Mouse (Mus musculus) embryonic facial prominence, embryonic 14.5 days (tissue): Measurements from ENCODE around the gene Tmem214. TPM values are rescaled to one million over a fixed set of nuclear protein-coding genes. Genes with fewer than 3 reads are reported as not detected.
A peak's percentile ranks its signal among the peaks of the same experiment; 100 is the strongest.

Experiments used
- ATAC-seq: fragments of 200-750 bp; cut with Nextera tagmentation; 2 replicates; pipeline ENCODE4 v1.8.0; 2017; ENCODE audit warnings: low read depth, moderate number of reproducible peaks, moderate TSS enrichment
- DNase-seq: peaks from one replicate; pipeline ENCODE4 v3.0.0-alpha.2; 2015; ENCODE audit warnings: low spot score
- H3K27ac ChIP-seq: fragments of 300-500 bp; sonication (generic); replicated peaks from 2 replicates; pipeline ENCODE4 v1.5.1; 2014; ENCODE audit warnings: low read depth, mild to moderate bottlenecking, low read length, moderate library complexity
- H3K27me3 ChIP-seq: fragments of 300-500 bp; sonication (generic); replicated peaks from 2 replicates; pipeline ENCODE4 v1.6.1; 2014; ENCODE audit warnings: low read length; ENCODE audit not compliant: control insufficient read depth, insufficient read depth
- H3K36me3 ChIP-seq: fragments of 300-500 bp; sonication (generic); 2 replicates; pipeline ENCODE4 v1.6.1; 2014; ENCODE audit warnings: low read length, mixed read lengths; ENCODE audit not compliant: control insufficient read depth, insufficient read depth
- H3K4me1 ChIP-seq: fragments of 300-500 bp; sonication (generic); 2 replicates; pipeline ENCODE4 v1.6.1; 2014; ENCODE audit warnings: antibody characterized with exemption, low read length; ENCODE audit not compliant: control insufficient read depth, insufficient read depth
- H3K4me2 ChIP-seq: fragments of 300-500 bp; sonication (generic); 2 replicates; pipeline ENCODE4 v1.6.1; 2014; ENCODE audit warnings: low read depth, mild to moderate bottlenecking, low read length, moderate library complexity, mixed read lengths
- H3K4me3 ChIP-seq: fragments of 300-500 bp; sonication (generic); 2 replicates; pipeline ENCODE4 v1.5.1; 2014; ENCODE audit warnings: low read depth, mild to moderate bottlenecking, low read length
- H3K9ac ChIP-seq: fragments of 300-500 bp; sonication (generic); 2 replicates; pipeline ENCODE4 v1.6.1; 2014; ENCODE audit warnings: low read depth, mild to moderate bottlenecking, low read length, moderate library complexity, mixed read lengths
- H3K9me3 ChIP-seq: fragments of 300-500 bp; sonication (generic); 2 replicates; pipeline ENCODE4 v1.6.1; 2016; ENCODE audit warnings: low read length; ENCODE audit not compliant: control insufficient read depth
- WGBS: fragments of 180-500 bp; shearing (Covaris S2); extraction: QIAGEN DNeasy Blood & Tissue Kit; methylation state at CpG from one replicate; pipeline ENCODE4 v1.1.7; 2014; 5-methylcytosine and 5-hydroxymethylcytosine counted together
- polyA plus RNA-seq: library from polyadenylated mRNA; unstranded; fragments of >200 nt; fragmentation: Nextera tagmentation; extraction: Ambion mirVana; gene quantifications from 2 replicates; pipeline ENCODE4 v1.2.1, GENCODE M21; 2014

The Tmem214 gene
- polyA plus RNA-seq: 77.1 and 77.2 TPM in 2 replicates

DNA sequence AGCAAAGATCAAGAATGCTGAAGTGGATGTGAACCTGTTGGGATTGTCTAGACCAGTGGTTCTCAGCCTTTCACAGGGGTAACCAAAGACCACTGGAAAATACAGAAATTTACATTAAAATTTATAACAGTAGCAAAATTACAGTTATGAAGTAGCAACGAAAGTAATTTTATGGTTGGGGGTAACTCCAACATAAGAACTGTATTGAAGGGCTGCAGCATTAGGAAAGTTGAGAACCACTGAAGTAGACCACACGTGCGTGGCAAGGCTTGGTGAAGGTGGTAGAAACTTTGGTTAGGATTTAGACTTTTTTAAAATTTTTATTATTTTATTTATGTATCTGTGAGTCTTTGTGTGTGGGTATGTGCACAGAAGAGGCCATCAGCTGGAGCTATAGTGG is at the start of gene Tmem214:
TSS of gene Tmem214 (plus strand) at position 301 of the 400 bp plus-strand sequence.
- WGBS: 93% methylated on average over 3 of the region's 3 CpGs
- Histone ChIP-seq H3K9ac (peak within 1 kb of the TSS; percentile 93; the same call in 1 of the 2 replicates), H3K4me3 (no peak within 1 kb of the TSS), H3K27me3 (no peaks in the 10 kb centered on the region), H3K4me1 (peaks cover 11% of the 10 kb centered on the region; the same call in 1 of the 2 replicates), H3K9me3 (no peaks in the 10 kb centered on the region), H3K36me3 (peaks cover 53% of the 10 kb centered on the region), H3K27ac (peak within 1 kb of the TSS; percentile 77), H3K4me2 (peak within 1 kb of the TSS; percentile 60; the same call in 1 of the 2 replicates)
- DNase-seq (no peak), ATAC-seq (no peak)

- peaks cover 17% of the 10 kb centered on the region for H3K4me1 ChIP-seq
- DNase-seq (no peak), ATAC-seq (no peak)
- 87% methylated on average over 8 of the region's 8 CpGs for WGBS
- H3K4me2 ChIP-seq: no peak overlapping the region
- H3K27ac ChIP-seq: no peak overlapping the region
- no peaks in the 10 kb centered on the region for H3K27me3 ChIP-seq
- H3K9ac ChIP-seq: no peak overlapping the region
- H3K9me3 ChIP-seq: no peaks in the 10 kb centered on the region
- H3K4me3 ChIP-seq: no peak overlapping the region
- no peaks in the 10 kb centered on the region for H3K36me3 ChIP-seq
Measured at GRCm38 (mm10) chr5:30818758-30819309, 49.0 kb upstream of the Tmem214 start.

DNA sequence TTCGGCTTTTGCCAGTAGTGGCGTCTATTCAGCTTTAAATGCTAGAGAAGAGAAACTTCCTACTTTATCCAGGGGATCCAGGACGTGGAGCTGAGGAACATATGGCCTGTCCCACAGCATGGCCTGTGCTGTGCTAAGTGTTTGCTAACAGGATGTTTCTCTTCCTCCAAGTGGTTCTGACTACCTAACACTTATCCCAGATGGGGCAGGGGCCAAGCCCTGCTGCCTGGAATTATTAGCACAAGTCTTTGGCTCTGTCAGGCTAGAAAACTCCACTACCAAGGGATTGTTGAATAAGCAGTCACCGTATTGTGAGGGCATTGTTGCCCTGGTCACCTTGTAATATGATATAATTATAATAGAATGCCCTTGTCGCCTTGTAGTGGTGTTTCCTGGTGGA is 45.1 kb upstream of the Tmem214 start:
- no peak for ATAC-seq
- peak; percentile 21 for DNase-seq
- Histone ChIP-seq H3K9ac (no peak overlapping the region), H3K27ac (no peak overlapping the region), H3K4me2 (no peak overlapping the region), H3K4me1 (no peaks in the 10 kb centered on the region), H3K27me3 (no peaks in the 10 kb centered on the region), H3K9me3 (no peaks in the 10 kb centered on the region), H3K4me3 (no peak overlapping the region), H3K36me3 (no peaks in the 10 kb centered on the region)
- 71% methylated on average over 5 of the region's 5 CpGs for WGBS

- 81% methylated on average over 3 of the region's 3 CpGs for WGBS
- Histone ChIP-seq H3K9me3 (no peaks in the 10 kb centered on the region), H3K36me3 (no peaks in the 10 kb centered on the region), H3K4me1 (no peaks in the 10 kb centered on the region), H3K27ac (no peak overlapping the region), H3K4me2 (no peak overlapping the region), H3K4me3 (no peak overlapping the region), H3K9ac (no peak overlapping the region), H3K27me3 (no peaks in the 10 kb centered on the region)
- ATAC-seq (peak; percentile 87; the same call in 1 of the 2 replicates), DNase-seq (no peak)
Measured at GRCm38 (mm10) chr5:30823091-30823490, 44.7 kb upstream of the Tmem214 start.

DNA sequence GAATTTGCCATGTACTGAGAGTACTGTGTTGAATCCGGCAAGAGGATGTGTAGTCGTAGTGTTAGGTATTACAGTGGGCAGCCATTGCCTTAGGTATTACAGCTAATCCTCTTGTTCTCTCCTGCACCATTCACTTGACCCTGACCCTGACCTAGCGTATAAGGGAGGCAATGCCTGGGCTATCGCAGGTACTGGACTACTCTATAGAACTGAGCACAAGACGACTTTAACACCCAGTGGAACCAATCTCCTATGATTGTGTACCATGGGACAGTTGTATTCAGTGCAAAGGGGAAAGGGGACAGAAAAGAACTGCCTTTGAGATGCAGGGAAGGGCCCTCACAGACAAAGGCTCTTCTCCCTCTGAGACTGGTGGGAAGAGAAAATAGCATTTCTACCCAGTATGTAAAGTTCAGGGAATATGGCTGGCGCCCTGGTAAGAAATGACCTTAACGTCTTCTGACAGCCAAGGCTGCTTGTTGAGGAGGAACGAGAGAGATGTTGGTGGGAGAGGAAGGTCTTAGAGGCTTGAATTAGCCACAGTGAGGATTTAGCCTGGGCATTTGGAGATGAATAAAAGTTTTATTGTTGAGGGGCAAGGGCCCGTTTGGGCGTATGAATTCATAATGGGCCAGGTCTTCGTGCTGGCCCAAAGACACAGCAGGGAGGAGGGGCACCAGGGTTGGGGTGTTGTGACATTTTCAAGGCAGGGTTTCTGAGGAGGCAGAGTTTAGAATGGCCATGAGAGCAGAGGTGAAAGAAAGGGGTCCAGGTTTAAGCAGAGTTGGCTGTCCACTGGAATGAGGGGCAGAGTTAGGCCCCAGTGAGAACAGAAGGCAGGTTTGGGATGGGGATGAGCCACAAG is 43.5 kb upstream of the Tmem214 start:
- Histone ChIP-seq H3K4me1 (no peaks in the 10 kb centered on the region), H3K9ac (no peak overlapping the region), H3K4me2 (no peak overlapping the region), H3K36me3 (no peaks in the 10 kb centered on the region), H3K27ac (no peak overlapping the region), H3K27me3 (no peaks in the 10 kb centered on the region), H3K4me3 (no peak overlapping the region), H3K9me3 (no peaks in the 10 kb centered on the region)
- WGBS: 79% methylated on average over 11 of the region's 11 CpGs
- DNase-seq (no peak), ATAC-seq (no peak)

DNA sequence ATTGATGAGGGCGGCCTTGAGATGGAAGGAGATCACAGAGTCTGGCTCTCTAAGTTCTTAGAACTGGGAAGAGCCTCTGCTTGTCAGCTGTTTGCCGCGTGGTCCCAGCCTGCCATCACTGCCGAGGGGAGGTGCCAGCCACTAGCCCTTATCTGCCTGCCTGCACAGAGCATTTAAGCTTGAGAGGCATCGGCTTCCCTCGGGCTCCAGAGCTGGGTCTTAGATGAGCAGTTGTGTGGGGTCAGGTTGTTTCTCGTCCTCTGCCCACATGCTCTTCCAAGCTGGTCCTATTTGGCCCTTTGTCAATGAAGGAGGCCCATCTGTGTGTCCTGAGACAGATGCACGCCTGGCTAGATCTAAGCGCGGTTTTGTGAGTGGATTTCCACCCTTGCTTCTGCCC is 42.6 kb upstream of the Tmem214 start:
- no peaks in the 10 kb centered on the region for H3K36me3 ChIP-seq
- no peak overlapping the region for H3K27ac ChIP-seq
- H3K27me3 ChIP-seq: no peaks in the 10 kb centered on the region
- H3K4me3 ChIP-seq: no peak overlapping the region
- H3K9ac ChIP-seq: no peak overlapping the region
- no peaks in the 10 kb centered on the region for H3K4me1 ChIP-seq
- WGBS: 66% methylated on average over 10 of the region's 10 CpGs
- DNase-seq: no peak
- no peaks in the 10 kb centered on the region for H3K9me3 ChIP-seq
- ATAC-seq: no peak
- no peak overlapping the region for H3K4me2 ChIP-seq

- Histone ChIP-seq H3K4me3 (no peak overlapping the region), H3K27me3 (no peaks in the 10 kb centered on the region), H3K9me3 (no peaks in the 10 kb centered on the region), H3K4me1 (no peaks in the 10 kb centered on the region), H3K9ac (no peak overlapping the region), H3K27ac (no peak overlapping the region), H3K36me3 (no peaks in the 10 kb centered on the region), H3K4me2 (no peak overlapping the region)
- DNase-seq (no peak), ATAC-seq (no peak)
- WGBS: 76% methylated on average over 6 of the region's 6 CpGs
Measured at GRCm38 (mm10) chr5:30825821-30826220, 42.0 kb upstream of the Tmem214 start.

DNA sequence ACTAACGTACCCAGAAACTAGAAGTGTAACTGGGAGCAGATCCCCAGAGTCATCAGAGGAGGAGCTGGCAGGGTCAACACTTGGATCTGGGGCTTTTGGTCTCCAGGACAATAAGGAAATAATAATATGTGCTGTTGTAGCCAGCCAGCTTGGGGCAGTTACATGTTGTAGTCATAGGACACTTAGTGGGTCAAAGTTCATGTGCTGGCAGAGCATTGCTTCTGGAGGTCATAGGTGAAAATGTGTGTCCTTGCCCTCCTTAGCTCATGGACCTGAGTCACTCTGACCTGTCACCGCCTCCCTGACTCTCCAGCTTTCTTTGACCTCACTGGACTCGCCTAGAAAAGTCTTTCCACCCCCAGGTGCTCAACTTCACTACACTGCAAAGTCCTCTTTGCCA is 34.4 kb upstream of the Tmem214 start:
- Histone ChIP-seq H3K9ac (no peak overlapping the region), H3K4me2 (no peak overlapping the region), H3K4me3 (no peak overlapping the region), H3K27me3 (no peaks in the 10 kb centered on the region), H3K4me1 (no peaks in the 10 kb centered on the region), H3K36me3 (peaks cover 13% of the 10 kb centered on the region; the same call in 1 of the 2 replicates), H3K9me3 (peaks cover 12% of the 10 kb centered on the region; the same call in 1 of the 2 replicates), H3K27ac (no peak overlapping the region)
- WGBS: 84% methylated on average over 3 of the region's 3 CpGs
- ATAC-seq: no peak
- DNase-seq: no peak
